Mouse (Mus musculus) kidney, postnatal 4 days (tissue): ENCODE measurements at regions not wholly inside any gene's neighbourhood (a gene's known extent, or its start where the extent isn't known, plus 50 kb on each side); places are given as distances from the start of the nearest gene placed in this dataset.
"Not testable (repeated sequence)": the region's sequence is repeated elsewhere in the genome, so short reads cannot be mapped to it uniquely, and the experiment has no call there.

ENCODE experiments used
- DNase-seq, 2 experiments: peaks; one replicate each; pipeline ENCODE4 v3.0.0; 2021; ENCODE audit warnings: mixed read lengths in 2 of 2

DNA sequence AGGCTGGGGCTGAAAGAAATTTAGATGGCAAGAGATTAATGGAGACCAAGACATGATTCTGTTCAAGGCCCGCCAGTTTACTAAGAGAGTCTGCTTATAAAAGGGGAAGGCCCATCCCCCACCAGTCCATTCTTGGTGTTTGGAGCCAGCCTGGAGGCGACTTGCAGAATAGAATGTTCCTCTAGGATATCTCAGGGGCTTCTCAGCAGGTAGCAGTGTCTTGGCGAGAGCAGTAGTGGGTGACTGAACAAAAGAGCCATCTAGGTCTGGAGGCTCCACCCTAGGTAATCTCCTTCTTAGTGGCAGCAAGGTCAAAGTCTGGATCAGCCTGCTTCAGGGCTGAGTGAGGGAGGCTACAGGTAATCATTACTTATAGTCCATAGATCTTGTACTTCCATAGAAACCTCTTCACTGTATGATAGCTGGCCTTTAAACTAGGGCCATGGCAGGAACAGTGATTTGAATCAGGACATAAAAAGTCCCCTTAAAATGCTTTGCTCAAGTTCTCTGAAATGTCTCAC is 166.0 kb upstream of the Gm5538 start:
- DNase-seq = not testable (repeated sequence)

DNA sequence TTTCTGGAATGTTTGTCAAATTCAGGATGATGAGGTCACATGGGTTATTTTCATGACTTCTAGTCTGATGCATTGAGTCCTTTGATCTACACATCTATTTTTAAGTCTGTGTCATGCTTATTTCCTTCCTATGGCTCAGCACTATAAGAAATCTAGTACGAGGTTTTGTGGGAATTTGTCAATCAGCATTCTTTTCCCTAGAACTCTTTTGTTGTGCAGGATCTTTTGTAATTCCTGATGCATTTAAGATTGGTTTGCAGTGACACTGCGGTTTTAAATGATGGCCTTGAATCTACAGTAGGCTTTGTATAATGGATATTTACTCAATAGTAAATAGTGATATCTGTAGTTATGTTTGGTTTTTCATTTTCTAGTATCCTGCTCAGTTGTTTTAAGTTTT is 187.0 kb upstream of the Gm5538 start:
- DNase-seq = no peak

DNA sequence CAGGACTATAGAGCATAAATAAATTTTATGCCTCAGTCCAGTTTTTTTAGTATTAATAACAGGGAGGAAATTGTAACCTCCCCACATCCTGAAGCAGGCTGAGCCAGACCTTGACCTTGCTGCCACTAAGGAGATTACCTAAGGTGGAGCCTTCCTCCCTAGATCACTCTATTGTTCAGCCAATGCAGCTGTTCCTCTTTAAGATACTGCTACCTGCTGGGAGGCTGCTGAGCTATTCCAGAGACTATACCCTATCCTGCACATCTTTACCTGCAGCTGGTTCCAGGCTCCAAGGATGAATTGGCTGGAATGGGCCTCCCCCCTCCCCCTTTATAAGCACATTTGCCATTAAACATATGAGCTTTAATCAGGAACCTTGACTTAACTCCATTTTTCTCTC is 189.0 kb upstream of the Gm5538 start:
- not testable (repeated sequence) for DNase-seq

DNA sequence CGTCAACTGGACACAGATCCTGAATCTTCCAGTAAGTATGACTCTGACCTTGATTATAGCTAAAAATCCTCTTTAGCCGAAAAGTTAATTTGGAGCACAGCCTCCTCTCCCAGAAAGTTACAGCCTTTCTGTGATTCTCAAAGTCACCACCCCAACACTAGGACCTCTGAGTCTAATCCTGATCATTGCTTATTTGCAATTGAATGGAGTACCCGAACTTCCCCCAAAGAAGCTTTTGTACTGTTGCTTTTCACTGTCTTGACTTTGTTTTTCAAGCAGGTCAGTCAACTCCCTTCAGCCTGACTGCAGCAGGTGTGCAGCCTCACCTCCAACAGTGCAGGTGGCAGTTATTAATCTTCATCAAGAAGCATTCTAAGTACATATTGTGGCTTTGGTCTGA is 189.7 kb upstream of the Gm5538 start:
- DNase-seq = not testable (repeated sequence)

DNA sequence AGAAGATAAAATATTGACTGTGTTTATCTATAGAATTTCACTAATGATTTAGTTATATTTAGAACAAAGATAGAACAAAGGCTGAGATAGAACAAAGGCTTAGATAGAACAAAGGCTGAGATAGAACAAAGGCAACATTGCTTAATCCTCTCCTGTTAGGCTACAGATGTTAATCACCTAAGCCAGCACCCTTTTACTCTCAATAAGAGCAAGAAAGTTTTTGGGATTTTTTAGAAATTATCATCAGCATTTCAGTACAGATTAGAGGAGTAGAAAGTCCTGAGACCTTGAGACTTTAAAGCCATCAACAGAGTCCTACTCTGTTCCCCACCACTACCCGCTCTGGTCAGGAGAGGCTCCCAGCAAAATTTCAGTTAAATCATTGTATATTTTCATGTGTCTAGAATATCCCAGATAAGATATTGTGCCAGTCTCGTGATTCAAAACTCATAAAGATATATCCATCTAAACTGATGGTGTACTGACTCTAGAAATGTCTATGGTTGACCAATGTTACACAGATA is 187.2 kb upstream of the Igsf10 start:
- DNase-seq = no peak

DNA sequence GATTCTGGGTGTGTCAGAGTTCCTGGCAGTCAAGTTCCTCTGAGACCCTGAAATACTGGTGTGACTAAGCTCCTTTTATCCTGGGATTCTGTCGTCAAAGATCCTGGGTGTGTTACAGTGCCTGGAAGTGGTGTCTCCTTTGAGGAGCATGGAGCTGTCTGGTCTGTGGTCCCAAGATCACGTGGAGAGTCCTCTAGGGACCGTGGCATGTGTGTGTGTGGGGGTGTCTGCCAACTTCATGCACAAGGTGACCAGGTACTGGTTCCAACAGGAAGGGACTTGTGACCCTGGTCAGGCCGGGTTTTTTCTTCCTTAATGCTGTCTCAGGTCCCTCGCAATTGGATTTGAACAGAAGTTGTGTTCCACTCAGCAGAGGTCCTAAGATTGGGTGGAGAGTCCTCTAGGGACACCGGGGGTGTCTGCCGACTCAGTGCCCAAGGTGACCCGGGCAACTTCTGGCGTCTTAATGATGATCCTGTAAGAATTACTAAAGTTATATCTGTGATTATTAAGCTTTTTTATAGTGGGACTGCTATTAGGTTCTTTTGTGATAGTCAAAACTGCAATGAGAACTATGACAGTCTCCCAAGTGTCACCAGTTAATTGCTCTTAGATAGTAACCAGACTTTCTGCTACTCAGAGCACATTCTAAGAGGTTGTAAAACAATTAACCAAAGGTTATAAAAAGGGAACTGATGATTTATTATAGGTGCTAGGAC is 186.6 kb upstream of the Igsf10 start:
- DNase-seq = no peak

DNA sequence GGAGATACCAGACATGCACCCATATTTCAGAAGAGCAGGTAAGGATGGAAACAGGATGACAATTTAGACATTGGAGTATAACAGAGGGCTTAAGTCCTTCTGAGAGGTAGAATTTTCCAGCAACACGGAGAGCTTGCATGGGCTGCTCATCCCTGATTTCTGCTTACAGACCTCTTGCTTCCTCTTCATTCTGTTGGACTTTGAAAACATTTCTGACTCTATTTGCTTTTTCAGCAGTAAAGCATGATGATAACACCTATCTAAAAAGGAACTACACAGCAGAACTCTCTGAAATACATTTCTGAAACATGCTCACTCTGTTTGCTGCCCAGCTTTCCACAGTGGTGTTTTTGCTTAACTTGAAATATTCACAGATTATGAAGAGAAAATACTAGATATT is 176.6 kb upstream of the Igsf10 start:
- DNase-seq = no peak

DNA sequence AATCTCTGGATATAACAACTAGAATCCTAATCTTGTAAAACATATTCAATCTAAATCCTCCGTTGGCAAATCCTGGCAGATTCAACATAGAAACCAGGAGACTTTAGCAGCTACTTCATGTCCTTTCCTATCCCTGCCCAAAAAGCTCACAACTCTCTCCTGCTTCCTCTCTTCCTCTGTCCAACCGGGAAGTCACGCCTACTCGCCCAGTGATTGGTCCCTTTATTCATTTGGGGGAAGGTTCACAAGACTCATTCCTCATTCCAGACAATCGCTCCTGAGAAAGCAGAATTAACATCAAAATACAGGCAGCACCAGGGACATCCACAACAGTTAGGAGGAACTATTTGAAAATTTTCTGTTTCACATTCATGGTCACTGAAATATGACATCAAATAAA is 133.9 kb upstream of the Igsf10 start:
- DNase-seq = peak in 1 of 2 experiments; percentile 6

DNA sequence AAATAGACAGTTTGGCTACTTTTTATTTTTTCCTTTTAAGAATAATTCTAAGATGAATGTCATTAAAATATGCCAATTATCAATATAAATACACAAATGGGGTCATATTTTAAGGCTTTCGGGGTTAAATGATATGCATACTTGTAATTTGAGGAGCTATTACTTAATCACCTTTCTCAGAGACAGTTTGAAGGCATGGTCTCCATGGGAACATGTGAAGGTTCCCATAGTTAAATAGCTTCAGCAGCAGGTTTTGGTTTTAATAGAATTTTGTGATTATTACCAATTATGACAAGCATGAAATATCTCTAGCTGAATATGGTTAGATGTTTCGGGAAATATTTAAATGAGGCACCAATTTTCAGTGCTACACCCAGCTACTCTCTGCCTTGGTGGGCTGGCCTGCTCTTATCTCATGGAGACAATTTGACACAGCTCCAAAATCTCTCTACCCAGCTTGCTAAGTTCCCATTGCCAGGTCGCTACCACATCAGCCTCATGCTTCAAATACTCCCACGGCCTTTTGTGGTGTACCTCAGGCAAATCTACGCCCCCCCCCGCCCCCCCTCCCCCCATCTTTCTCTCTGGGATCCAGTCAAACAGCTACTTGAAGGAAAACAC is 133.4 kb upstream of the Igsf10 start:
- no peak for DNase-seq

DNA sequence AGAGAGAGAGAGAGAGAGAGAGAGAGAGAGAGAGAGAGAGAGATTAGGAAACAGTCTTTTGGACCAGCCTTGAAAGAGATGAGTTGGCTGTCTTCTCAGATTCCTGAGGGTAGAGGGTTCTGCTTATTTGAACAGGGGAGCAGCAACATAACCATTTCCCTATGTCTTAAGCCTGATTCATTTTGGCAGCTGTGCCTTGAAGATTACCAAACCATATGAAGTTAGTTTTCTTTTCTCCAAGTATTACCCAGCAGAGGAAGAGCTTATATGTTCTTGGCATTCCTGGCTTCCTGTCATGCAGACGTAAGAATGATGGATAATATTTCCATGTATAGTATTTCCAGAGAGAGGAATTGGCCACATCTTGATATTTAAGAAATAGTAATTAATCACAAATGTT is 124.8 kb upstream of the Igsf10 start:
- DNase-seq = no peak

DNA sequence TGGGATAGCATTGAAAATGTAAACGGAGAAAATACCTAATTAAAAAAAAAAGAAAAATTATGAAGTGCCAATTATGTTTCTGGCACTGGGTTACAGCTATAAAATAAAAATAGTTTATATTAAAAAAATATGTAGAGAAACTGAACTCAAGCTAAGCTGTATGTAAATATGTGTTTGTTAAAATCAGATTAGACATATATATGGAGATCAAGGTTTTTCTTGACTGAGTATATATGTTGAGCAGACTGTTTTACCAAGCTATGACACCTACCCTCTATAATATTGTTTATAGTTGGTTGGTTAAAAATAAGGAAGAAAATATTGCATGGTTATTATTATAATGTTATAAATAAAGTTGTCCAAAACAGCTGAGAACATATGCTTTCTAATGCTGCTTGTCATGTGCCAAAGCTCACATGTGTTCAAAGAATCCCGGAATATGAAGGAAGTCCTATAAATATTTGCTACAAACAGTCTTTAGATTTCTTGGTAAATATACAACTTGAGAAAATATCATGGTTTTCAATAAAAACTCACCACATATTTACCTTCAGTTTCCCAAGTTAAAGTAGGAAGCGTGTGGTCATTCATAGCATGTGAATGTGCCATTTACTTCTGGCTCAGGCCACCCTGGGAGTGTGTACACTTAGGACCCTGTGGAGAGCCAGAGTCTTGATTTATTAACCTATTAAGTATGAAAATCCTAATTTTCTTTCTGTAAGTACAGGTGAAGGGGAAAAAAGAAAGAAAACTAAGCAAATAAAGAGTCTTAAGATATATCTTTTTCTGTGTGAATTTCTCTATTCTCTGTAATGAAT is 118.4 kb upstream of the Igsf10 start:
- no peak for DNase-seq

DNA sequence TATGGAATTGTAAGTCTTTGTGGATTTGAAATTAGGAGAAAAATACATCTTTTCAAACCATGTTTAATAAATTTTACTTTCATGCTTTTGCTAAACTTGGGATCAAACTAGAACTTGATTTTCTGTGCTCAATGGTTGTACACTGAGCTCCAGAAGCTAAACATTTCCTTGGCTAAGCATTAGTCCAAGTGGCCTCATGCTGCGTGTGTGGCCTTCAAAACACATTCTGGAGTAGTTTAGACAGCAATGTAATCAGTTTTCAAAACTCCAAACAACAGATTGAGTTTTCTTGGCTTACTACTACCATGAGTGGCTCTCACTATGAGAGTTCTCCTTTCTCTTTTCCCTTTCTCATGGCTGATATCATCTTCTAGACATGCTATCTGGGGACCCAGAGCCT is 112.7 kb upstream of the Igsf10 start:
- no peak for DNase-seq

DNA sequence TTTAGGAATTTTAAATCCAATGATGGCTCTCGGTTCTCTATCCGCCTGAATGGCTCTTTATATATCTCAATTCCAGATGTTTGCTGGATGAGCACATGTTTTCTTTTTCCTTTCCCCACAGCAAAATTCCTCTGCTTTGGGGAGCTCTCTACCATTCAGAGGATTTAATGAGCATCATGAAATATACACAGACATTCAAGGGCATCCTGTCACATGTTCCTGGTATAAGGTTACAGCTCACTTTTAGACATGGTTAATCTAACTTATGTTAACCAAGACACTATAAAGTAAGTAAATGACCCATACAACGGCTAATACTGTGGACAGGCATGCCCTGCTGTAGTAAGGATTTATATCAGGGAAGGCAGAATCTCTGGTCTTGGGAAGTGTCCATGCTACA is 106.9 kb upstream of the Igsf10 start:
- no peak for DNase-seq

DNA sequence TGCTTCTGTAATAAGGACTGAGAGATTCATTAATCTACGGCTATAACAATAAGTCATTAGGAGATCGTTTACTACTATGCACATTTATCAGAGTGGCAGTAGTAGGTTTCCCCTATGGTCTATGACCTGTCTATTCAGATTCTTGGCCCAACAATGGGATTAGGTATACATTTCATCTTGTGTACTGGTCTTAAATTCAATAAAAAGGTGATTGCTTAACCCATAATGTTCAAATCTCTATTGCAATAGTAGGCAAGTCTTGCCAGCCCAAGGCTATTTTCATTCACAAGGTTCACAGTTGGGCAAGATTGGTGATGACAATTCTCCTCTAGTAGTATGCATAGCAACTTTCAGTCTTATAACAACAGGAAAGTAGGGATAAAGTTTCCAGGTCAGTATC is 79.4 kb upstream of the Igsf10 start:
- no peak for DNase-seq

DNA sequence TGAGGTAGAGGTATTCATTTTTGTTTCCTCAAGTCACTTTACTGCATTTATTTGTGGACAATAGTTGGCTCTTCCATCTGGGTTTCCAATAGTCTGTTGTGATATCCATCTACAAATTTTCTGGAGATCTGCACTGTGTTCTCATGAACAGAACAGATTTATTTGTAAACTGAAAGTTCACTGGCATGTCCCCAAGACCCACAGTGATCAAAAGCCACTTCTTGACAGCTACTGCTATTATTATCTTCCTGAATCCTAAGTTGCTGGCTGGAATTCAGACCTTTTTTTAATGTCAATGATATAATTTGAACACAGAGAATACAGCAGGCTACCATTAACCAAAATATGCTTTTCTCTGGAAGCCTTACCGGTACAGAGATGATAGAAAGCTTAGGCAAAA is 64.9 kb upstream of the Igsf10 start:
- no peak for DNase-seq

DNA sequence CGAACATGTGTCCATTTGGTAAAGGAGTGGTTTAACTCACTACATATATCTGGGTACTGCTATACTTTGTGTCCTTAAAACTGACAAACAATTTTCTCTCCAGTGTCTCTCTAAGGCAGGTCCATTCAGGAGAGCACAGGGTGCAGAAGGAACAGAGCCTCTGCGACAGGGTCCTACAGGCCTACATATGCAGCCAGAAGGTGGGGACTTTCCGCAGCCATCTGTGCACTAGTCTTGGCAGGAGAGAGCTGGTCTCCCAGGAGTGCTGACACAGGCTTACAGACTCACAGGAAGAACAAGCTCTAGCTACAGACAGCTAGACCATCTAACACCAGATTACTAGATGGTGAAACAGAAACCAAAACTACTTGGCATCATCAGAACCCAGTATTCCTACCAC is 61.8 kb upstream of the Igsf10 start:
- DNase-seq = no peak

DNA sequence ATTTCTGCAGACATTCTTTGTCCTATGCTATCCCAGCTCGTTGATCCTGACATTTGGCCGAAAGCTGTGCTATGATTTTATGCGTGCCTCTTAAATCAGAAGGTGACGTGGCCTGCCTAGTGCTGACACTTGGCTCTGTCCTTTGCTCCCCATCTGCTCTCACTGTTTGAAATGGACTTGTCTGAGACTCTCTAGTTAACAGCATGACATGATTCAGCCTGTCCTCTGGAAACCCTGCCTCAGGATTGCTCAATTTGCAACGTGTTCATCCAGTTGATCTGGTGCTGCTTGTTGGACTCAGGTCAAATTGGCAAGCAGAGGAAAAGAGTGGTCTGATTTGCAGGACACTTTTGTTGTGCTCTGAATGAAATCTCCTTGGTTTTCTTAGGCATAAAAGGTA is 57.7 kb upstream of the Igsf10 start:
- peak; percentile 52 to 59 for DNase-seq

DNA sequence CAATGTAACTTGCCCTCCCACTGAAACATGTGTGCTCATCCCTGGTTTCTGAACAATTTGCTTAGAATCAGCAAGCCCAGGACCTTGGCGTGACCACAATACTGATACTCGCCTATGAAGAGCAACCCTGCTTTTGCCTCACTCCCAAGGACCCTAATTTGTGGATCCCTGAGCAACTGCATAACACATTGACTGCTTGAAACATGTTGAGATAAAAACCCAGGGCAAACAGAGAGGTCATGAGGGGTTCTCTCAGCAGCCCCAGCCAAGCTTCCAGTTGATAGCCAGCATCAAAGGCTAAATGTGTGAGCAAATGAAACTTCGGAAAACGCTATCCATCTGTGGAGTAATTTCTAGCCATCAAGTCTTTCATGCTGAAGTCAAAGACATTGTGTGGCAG is 57.2 kb upstream of the Igsf10 start:
- peak in 1 of 2 experiments; percentile 7 for DNase-seq
